In the genomic region with DNA sequence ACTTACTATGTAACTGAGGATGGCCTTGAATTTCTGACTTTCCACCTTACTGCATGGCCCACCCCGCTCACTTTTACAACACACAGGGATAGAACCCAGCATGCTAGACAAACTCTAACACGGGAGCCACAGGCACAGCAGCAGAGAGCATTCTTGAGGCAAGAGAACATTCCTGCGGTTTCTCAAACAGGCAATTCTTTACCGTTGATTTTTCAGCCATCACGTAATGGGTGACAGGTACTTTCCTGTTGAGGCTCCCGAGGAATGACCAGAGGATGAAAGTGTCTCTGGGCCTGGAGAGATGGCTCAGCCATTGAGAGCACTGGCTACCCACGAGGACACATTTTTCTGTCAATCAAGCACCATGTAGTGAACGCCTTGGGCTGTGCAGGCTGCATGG, we compare ENCODE assay signal across 25 mouse cellular contexts. TPM values are rescaled to one million over a fixed set of nuclear protein-coding genes. Genes with fewer than 3 reads are reported as not detected.
DNase-seq lines count a peak whose midpoint lies in the region; ATAC-seq lines count a peak whose summit lies in the region.
"Had no signal": no experiment of that assay in that cellular context is flagged by ENCODE, and none has a peak within 500 bp of the region (broad histone marks: within the 10 kb centered on the region; RNA-seq: fewer than 3 reads in every experiment).

No protein-coding gene starts in this region.

- ATAC-seq in hindbrain, embryonic 16.5 days: no peak
- ATAC-seq in neural tube, embryonic 13.5 days (ENCODE audit: low read depth): no peak
- ATAC-seq in embryonic facial prominence, embryonic 13.5 days (ENCODE audit: insufficient number of reproducible peaks, insufficient read depth, low FRiP score, low TSS enrichment, low read depth): no peak
- no peak for ATAC-seq in intestine, embryonic 16.5 days
- ATAC-seq: forebrain, embryonic 16.5 days; intestine, postnatal 0 days; liver, postnatal 0 days had no signal

- no peak overlapping the region for H3K4me2 ChIP-seq in hindbrain, embryonic 16.5 days (ENCODE audit: low read length)
- H3K4me2 ChIP-seq in neural tube, embryonic 13.5 days: no peak overlapping the region
- H3K4me2 ChIP-seq in embryonic facial prominence, embryonic 13.5 days: no peak overlapping the region
- no peak overlapping the region for H3K4me2 ChIP-seq in intestine, embryonic 16.5 days (ENCODE audit: low read depth, low read length)
- H3K4me2 ChIP-seq: heart, embryonic 11.5 days; limb, embryonic 12.5 days; liver, embryonic 11.5 days; midbrain, embryonic 13.5 days had no signal

- peaks cover 3% of the 10 kb centered on the region; the same call in 1 of the 2 replicates for H3K27me3 ChIP-seq in hindbrain, embryonic 10.5 days (ENCODE audit: insufficient read depth, poor library complexity, severe bottlenecking)
- H3K27me3 ChIP-seq in hindbrain, embryonic 16.5 days (replicated peaks; ENCODE audit: control insufficient read depth, insufficient read depth, low read length): no peaks in the 10 kb centered on the region
- H3K27me3 ChIP-seq in neural tube, embryonic 13.5 days: no peaks in the 10 kb centered on the region
- H3K27me3 ChIP-seq in embryonic facial prominence, embryonic 13.5 days: no peaks in the 10 kb centered on the region
- H3K27me3 ChIP-seq in intestine, embryonic 16.5 days (replicated peaks; ENCODE audit: control insufficient read depth, insufficient read depth, low read length): no peaks in the 10 kb centered on the region
- H3K27me3 ChIP-seq: limb, embryonic 12.5 days; neural tube, embryonic 12.5 days had no signal

- H3K36me3 ChIP-seq in hindbrain, embryonic 10.5 days: no peaks in the 10 kb centered on the region
- H3K36me3 ChIP-seq in hindbrain, embryonic 16.5 days (ENCODE audit: control insufficient read depth, insufficient read depth, low read length): no peaks in the 10 kb centered on the region
- no peaks in the 10 kb centered on the region for H3K36me3 ChIP-seq in neural tube, embryonic 13.5 days
- no peaks in the 10 kb centered on the region for H3K36me3 ChIP-seq in embryonic facial prominence, embryonic 13.5 days
- no peaks in the 10 kb centered on the region for H3K36me3 ChIP-seq in intestine, embryonic 16.5 days (ENCODE audit: control insufficient read depth, insufficient read depth, low read length)
- H3K36me3 ChIP-seq: limb, embryonic 12.5 days; midbrain, embryonic 13.5 days; neural tube, embryonic 12.5 days had no signal

- H3K4me1 ChIP-seq in hindbrain, embryonic 10.5 days (replicated peaks): peaks cover 28% of the 10 kb centered on the region
- H3K4me1 ChIP-seq in hindbrain, embryonic 16.5 days (ENCODE audit: control insufficient read depth, insufficient read depth, low read depth, low read length): no peaks in the 10 kb centered on the region; the same call in 1 of the 2 replicates
- H3K4me1 ChIP-seq in neural tube, embryonic 13.5 days (replicated peaks): peaks cover 14% of the 10 kb centered on the region
- H3K4me1 ChIP-seq in embryonic facial prominence, embryonic 13.5 days: peaks cover 24% of the 10 kb centered on the region
- H3K4me1 ChIP-seq in intestine, embryonic 16.5 days (ENCODE audit: control insufficient read depth, insufficient read depth, low read length): no peaks in the 10 kb centered on the region
- H3K4me1 ChIP-seq: limb, embryonic 12.5 days had no signal

- no peaks in the 10 kb centered on the region for H3K9me3 ChIP-seq in hindbrain, embryonic 10.5 days
- no peaks in the 10 kb centered on the region for H3K9me3 ChIP-seq in hindbrain, embryonic 16.5 days (ENCODE audit: control insufficient read depth, low read length)
- H3K9me3 ChIP-seq in neural tube, embryonic 13.5 days: no peaks in the 10 kb centered on the region
- no peaks in the 10 kb centered on the region for H3K9me3 ChIP-seq in embryonic facial prominence, embryonic 13.5 days
- H3K9me3 ChIP-seq in intestine, embryonic 16.5 days (ENCODE audit: control insufficient read depth, low read length): no peaks in the 10 kb centered on the region
- H3K9me3 ChIP-seq: limb, embryonic 12.5 days; midbrain, embryonic 13.5 days; neural tube, embryonic 12.5 days had no signal

- WGBS in hindbrain, embryonic 10.5 days: 55% methylated on average over 8 of the region's 8 CpGs
- 54% methylated on average over 8 of the region's 8 CpGs for WGBS in hindbrain, embryonic 16.5 days
- WGBS in neural tube, embryonic 13.5 days: 68% methylated on average over 8 of the region's 8 CpGs
- 44% methylated on average over 8 of the region's 8 CpGs for WGBS in embryonic facial prominence, embryonic 13.5 days
- WGBS in intestine, embryonic 16.5 days: 59% methylated on average over 8 of the region's 8 CpGs

- no peak for DNase-seq in hindbrain, embryonic 10.5 days (ENCODE audit: low spot score)
- DNase-seq in neural tube, embryonic 10.5 days (ENCODE audit: extremely low spot score, low spot score): no peak
- no peak for DNase-seq in layer of hippocampus, adult 8-10 months (ENCODE audit: low spot score in 2 of 2)
- DNase-seq: adrenal gland, postnatal 25 days; cerebellum, adult 8-10 months; cerebellum, postnatal 36 days; gastrocnemius, postnatal 10 days; heart, adult 11 months; kidney, postnatal 36 days; liver, postnatal 0 days; thymus, postnatal 25 days had no signal

- peak overlapping the region; percentile 88 for H3K27ac ChIP-seq in hindbrain, embryonic 10.5 days
- no peak overlapping the region for H3K27ac ChIP-seq in hindbrain, embryonic 16.5 days (ENCODE audit: low read depth, low read length)
- peak overlapping the region; percentile 38; the same call in 1 of the 2 replicates for H3K27ac ChIP-seq in neural tube, embryonic 13.5 days (replicated peaks)
- H3K27ac ChIP-seq in embryonic facial prominence, embryonic 13.5 days: peak overlapping the region; percentile 62; the same call in 1 of the 2 replicates
- no peak overlapping the region for H3K27ac ChIP-seq in intestine, embryonic 16.5 days (ENCODE audit: low read length)
- H3K27ac ChIP-seq: hindbrain, postnatal 0 days; limb, embryonic 12.5 days; midbrain, embryonic 13.5 days; neural tube, embryonic 12.5 days had no signal

- H3K9ac ChIP-seq in hindbrain, embryonic 16.5 days (ENCODE audit: low read depth, low read length): no peak overlapping the region
- H3K9ac ChIP-seq in neural tube, embryonic 13.5 days: no peak overlapping the region
- no peak overlapping the region for H3K9ac ChIP-seq in embryonic facial prominence, embryonic 13.5 days
- H3K9ac ChIP-seq in intestine, embryonic 16.5 days (ENCODE audit: low read depth, low read length): no peak overlapping the region
- H3K9ac ChIP-seq: limb, embryonic 12.5 days; liver, postnatal 0 days; midbrain, embryonic 13.5 days; neural tube, embryonic 12.5 days had no signal

- no peak overlapping the region for H3K4me3 ChIP-seq in hindbrain, embryonic 10.5 days
- no peak overlapping the region for H3K4me3 ChIP-seq in hindbrain, embryonic 16.5 days (ENCODE audit: low read length)
- H3K4me3 ChIP-seq in neural tube, embryonic 13.5 days: no peak overlapping the region
- no peak overlapping the region for H3K4me3 ChIP-seq in embryonic facial prominence, embryonic 13.5 days
- H3K4me3 ChIP-seq in intestine, embryonic 16.5 days (ENCODE audit: low read length): no peak overlapping the region
- H3K4me3 ChIP-seq: limb, embryonic 12.5 days; midbrain, embryonic 13.5 days; neural tube, embryonic 12.5 days had no signal

RNA-seq across cellular contexts. Expression of a gene that starts 17.6 kb away (rescaled TPM):
- polyA plus RNA-seq in hindbrain, embryonic 10.5 days (2016; fragmentation: Nextera tagmentation; extraction: Ambion mirVana): 10.7 and 11.0 TPM in 2 replicates
- 3.0 and 3.6 TPM in 2 replicates for polyA plus RNA-seq in hindbrain, embryonic 16.5 days (2015; fragmentation: Nextera tagmentation; extraction: Ambion mirVana)
- polyA plus RNA-seq in neural tube, embryonic 13.5 days (2015; fragmentation: Nextera tagmentation; extraction: Ambion mirVana): 5.2 and 5.6 TPM in 2 replicates
- 9.4 and 10.1 TPM in 2 replicates for polyA plus RNA-seq in embryonic facial prominence, embryonic 13.5 days (2015; fragmentation: Nextera tagmentation; extraction: Ambion mirVana)
- polyA plus RNA-seq in intestine, embryonic 16.5 days (2015; fragmentation: Nextera tagmentation; extraction: Ambion mirVana): 1.0 and 1.1 TPM in 2 replicates
- total RNA-seq in layer of hippocampus, adult 8-10 months (2022): 1 to 10 TPM; 1.1 to 1.3 (median 1.2) TPM
- total RNA-seq: megakaryocyte, adult 5-6 weeks had no signal

RNA-seq across cellular contexts. Expression of a gene that starts 43.9 kb away (rescaled TPM):
- polyA plus RNA-seq in hindbrain, embryonic 10.5 days (2016; fragmentation: Nextera tagmentation; extraction: Ambion mirVana): 1.1 and 2.8 TPM in 2 replicates
- polyA plus RNA-seq in hindbrain, embryonic 16.5 days (2015; fragmentation: Nextera tagmentation; extraction: Ambion mirVana): 1.4 and 1.6 TPM in 2 replicates
- polyA plus RNA-seq in neural tube, embryonic 13.5 days (2015; fragmentation: Nextera tagmentation; extraction: Ambion mirVana): 1.5 and 2.5 TPM in 2 replicates
- polyA plus RNA-seq in embryonic facial prominence, embryonic 13.5 days (2015; fragmentation: Nextera tagmentation; extraction: Ambion mirVana): 1.9 and 2.1 TPM in 2 replicates
- 1.6 TPM in 2 replicates for polyA plus RNA-seq in intestine, embryonic 16.5 days (2015; fragmentation: Nextera tagmentation; extraction: Ambion mirVana)
- total RNA-seq in layer of hippocampus, adult 8-10 months (2022): 1 to 10 TPM in 1 of 4 experiments, under 1 TPM in 3; 0.97 to 2.2 (median 0.99) TPM
- total RNA-seq: adrenal gland, postnatal 25 days; gastrocnemius, postnatal 10 days had no signal
- polyA plus RNA-seq: C2C12 had no signal

RNA-seq across cellular contexts. Expression of a gene that starts 52.6 kb away (rescaled TPM):
- 36.1 and 39.8 TPM in 2 replicates for polyA plus RNA-seq in hindbrain, embryonic 10.5 days (2016; fragmentation: Nextera tagmentation; extraction: Ambion mirVana)
- 43.0 and 44.6 TPM in 2 replicates for polyA plus RNA-seq in hindbrain, embryonic 16.5 days (2015; fragmentation: Nextera tagmentation; extraction: Ambion mirVana)
- polyA plus RNA-seq in neural tube, embryonic 13.5 days (2015; fragmentation: Nextera tagmentation; extraction: Ambion mirVana): 41.4 and 46.0 TPM in 2 replicates
- polyA plus RNA-seq in embryonic facial prominence, embryonic 13.5 days (2015; fragmentation: Nextera tagmentation; extraction: Ambion mirVana): 36.6 and 41.2 TPM in 2 replicates
- 22.1 and 23.7 TPM in 2 replicates for polyA plus RNA-seq in intestine, embryonic 16.5 days (2015; fragmentation: Nextera tagmentation; extraction: Ambion mirVana)
- 100 to 1,000 TPM in 2 of 4 experiments, 10 to 100 TPM in 2; 91.9 to 107 (median 101) TPM for total RNA-seq in layer of hippocampus, adult 8-10 months (2022)

Comparison
In these comparisons a context has a peak if more than half of its experiments do, and no peak if none do; other contexts are left out.
1. H3K27ac ChIP-seq: peak in hindbrain, embryonic 10.5 days (single experiment), neural tube, embryonic 13.5 days (single experiment) and embryonic facial prominence, embryonic 13.5 days (single experiment); none in hindbrain, embryonic 16.5 days (single experiment) and intestine, embryonic 16.5 days (single experiment).